Mouse (Mus musculus): Measurements from ENCODE around the gene Mybl2. TPM values are rescaled to one million over a fixed set of nuclear protein-coding genes. Genes with fewer than 3 reads are reported as not detected.
"Not testable (repeated sequence)": the region's sequence is repeated elsewhere in the genome, so short reads cannot be mapped to it uniquely, and the experiment has no call there.

The Mybl2 gene
- polyA plus RNA-seq, 1 experiment from 2014 or later = 10.8 TPM

- ATAC-seq (ENCODE audit: insufficient number of reproducible peaks, insufficient read depth, low FRiP score, low read depth); H3K9me3 ChIP-seq (ENCODE audit: control insufficient read depth, low read length); H3K4me3 ChIP-seq (ENCODE audit: control insufficient read depth in 1 of 2, insufficient read depth in 1 of 2, low read depth in 1 of 2, low read length in 2 of 2); H3K4me2 ChIP-seq (ENCODE audit: low read length); H3K27me3 ChIP-seq (ENCODE audit: control insufficient read depth, insufficient read depth, low read length); H3K9ac ChIP-seq (ENCODE audit: low read length); H3K27ac ChIP-seq (replicated peaks in 1 of 2; ENCODE audit: control insufficient read depth in 1 of 2, insufficient read depth in 1 of 2, low read depth in 2 of 2, low read length in 2 of 2): not testable (repeated sequence)
- WGBS = 89% methylated on average over 6 of the region's 7 CpGs
- H3K4me1 ChIP-seq (ENCODE audit: control insufficient read depth in 2 of 2, insufficient read depth in 2 of 2, low read length in 2 of 2) = peaks cover 9 to 24% of the 10 kb centered on the region in 2 experiments
- peaks cover 16% of the 10 kb centered on the region for H3K36me3 ChIP-seq (ENCODE audit: control insufficient read depth, insufficient read depth, low read length)
Measured at GRCm38 (mm10) chr2:163058981-163059380, 4.5 kb downstream of the Mybl2 start.

DNA sequence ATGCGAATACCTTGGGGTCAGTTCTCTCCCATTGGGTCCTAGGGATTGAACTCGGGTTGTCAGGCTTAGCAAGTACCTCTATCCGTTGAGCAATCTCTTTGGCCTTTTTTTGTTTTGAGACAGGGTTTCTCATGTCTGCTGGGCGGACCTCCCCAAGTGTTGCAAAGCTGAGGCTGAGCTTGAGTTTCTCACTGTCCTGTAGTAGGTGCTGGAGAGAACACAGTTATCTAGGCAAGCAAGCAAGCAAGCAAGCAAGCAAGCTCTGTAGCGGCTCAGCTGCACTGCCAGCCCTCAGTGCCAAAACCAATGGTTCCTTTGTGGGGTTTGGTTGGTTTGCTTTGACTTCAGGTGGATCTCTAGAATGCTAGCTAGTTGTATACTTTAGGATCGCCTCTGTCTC lies 6.1 kb downstream of the Mybl2 start:
- H3K4me1 ChIP-seq (ENCODE audit: control insufficient read depth in 2 of 2, insufficient read depth in 2 of 2, low read length in 2 of 2) = peaks cover 4 to 13% of the 10 kb centered on the region in 2 experiments; a peak in 3 of 4 replicates
- ATAC-seq (ENCODE audit: insufficient number of reproducible peaks, insufficient read depth, low FRiP score, low read depth) = no peak
- peaks cover 29% of the 10 kb centered on the region for H3K36me3 ChIP-seq (ENCODE audit: control insufficient read depth, insufficient read depth, low read length)
- no peak overlapping the region for H3K27ac ChIP-seq (replicated peaks in 1 of 2; ENCODE audit: control insufficient read depth in 1 of 2, insufficient read depth in 1 of 2, low read depth in 2 of 2, low read length in 2 of 2)
- no peak overlapping the region for H3K9ac ChIP-seq (ENCODE audit: low read length)
- no peaks in the 10 kb centered on the region for H3K9me3 ChIP-seq (ENCODE audit: control insufficient read depth, low read length)
- 70% methylated on average over 6 of the region's 6 CpGs for WGBS
- H3K27me3 ChIP-seq (ENCODE audit: control insufficient read depth, insufficient read depth, low read length) = no peaks in the 10 kb centered on the region
- no peak overlapping the region for H3K4me3 ChIP-seq (ENCODE audit: control insufficient read depth in 1 of 2, insufficient read depth in 1 of 2, low read depth in 1 of 2, low read length in 2 of 2)
- H3K4me2 ChIP-seq (ENCODE audit: low read length) = no peak overlapping the region

DNA sequence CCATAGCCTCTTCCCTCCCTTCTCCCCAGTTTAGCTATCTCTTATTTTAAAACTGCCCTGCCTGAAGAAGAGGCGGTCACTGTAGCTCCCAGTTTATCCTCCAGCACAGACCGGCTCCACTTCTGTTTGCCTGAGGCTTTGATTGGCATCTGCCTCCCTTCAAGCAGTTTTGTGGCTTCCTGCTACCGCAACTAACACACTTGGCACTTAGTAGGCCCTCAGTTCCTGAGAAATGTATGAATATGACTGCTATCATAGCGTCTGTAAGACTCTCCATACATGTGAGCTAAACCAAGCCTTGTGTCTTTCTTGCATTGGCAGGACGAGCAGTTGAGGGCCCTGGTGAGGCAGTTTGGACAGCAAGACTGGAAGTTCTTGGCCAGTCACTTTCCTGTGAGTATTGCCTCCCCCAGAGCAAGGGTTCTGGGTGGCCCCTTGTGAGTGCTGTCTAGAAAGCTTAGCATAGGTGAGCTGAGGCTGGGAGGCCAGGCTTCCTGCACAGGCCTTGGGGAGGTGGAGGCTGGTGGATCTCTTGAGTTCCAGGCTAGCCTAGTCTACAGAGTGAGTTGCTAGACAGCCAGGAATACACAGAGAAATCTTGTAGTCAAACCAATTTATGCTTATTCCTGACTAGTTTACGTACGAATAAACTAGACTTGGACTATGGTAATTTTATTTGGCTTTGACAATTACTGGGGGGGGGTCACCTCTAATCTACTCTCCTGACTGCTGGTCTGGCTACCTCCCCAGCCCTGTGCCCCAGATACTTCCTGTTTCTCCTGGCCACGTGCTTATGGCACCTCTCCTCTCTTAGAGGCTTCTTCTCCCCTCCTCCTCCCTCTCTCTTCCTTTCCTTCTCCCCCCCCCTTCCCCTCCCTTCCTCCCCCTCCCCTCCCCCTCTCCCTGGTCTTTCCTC lies 7.0 kb downstream of the Mybl2 start:
- no peak for ATAC-seq (ENCODE audit: insufficient number of reproducible peaks, insufficient read depth, low FRiP score, low read depth)
- WGBS = 72% methylated on average over 8 of the region's 8 CpGs
- H3K9me3 ChIP-seq (ENCODE audit: control insufficient read depth, low read length) = no peaks in the 10 kb centered on the region
- no peak overlapping the region for H3K4me2 ChIP-seq (ENCODE audit: low read length)
- no peak overlapping the region for H3K4me3 ChIP-seq (ENCODE audit: control insufficient read depth in 1 of 2, insufficient read depth in 1 of 2, low read depth in 1 of 2, low read length in 2 of 2)
- peaks cover 29% of the 10 kb centered on the region for H3K36me3 ChIP-seq (ENCODE audit: control insufficient read depth, insufficient read depth, low read length)
- H3K4me1 ChIP-seq (ENCODE audit: control insufficient read depth in 2 of 2, insufficient read depth in 2 of 2, low read length in 2 of 2) = peaks cover 3 to 5% of the 10 kb centered on the region in 2 experiments; a peak in 3 of 4 replicates
- H3K9ac ChIP-seq (ENCODE audit: low read length) = no peak overlapping the region
- H3K27ac ChIP-seq (replicated peaks in 1 of 2; ENCODE audit: control insufficient read depth in 1 of 2, insufficient read depth in 1 of 2, low read depth in 2 of 2, low read length in 2 of 2) = no peak overlapping the region
- no peaks in the 10 kb centered on the region for H3K27me3 ChIP-seq (ENCODE audit: control insufficient read depth, insufficient read depth, low read length)

DNA sequence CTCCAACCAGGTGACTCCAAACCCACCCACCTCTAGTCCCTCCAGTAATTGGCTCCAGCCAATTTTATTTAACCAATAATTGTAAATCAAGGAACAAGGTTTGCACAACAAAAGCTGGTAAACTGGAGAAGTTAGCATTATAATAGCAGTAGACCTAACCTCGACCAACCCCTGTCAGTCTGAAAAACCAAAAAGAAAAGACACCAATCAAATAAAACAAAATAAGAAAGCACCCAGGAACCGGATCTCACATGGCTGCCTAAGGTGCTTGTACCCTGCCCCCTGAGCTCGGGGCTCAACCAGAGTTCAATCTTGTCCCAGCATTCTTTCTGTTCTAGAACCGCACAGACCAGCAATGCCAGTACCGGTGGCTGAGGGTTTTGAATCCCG lies 7.6 kb downstream of the Mybl2 start:
- peaks cover 29% of the 10 kb centered on the region for H3K36me3 ChIP-seq (ENCODE audit: control insufficient read depth, insufficient read depth, low read length)
- H3K4me3 ChIP-seq (ENCODE audit: control insufficient read depth in 1 of 2, insufficient read depth in 1 of 2, low read depth in 1 of 2, low read length in 2 of 2) = no peak overlapping the region
- no peak overlapping the region for H3K27ac ChIP-seq (replicated peaks in 1 of 2; ENCODE audit: control insufficient read depth in 1 of 2, insufficient read depth in 1 of 2, low read depth in 2 of 2, low read length in 2 of 2)
- 83% methylated on average over 6 of the region's 6 CpGs for WGBS
- ATAC-seq (ENCODE audit: insufficient number of reproducible peaks, insufficient read depth, low FRiP score, low read depth) = no peak
- no peaks in the 10 kb centered on the region for H3K27me3 ChIP-seq (ENCODE audit: control insufficient read depth, insufficient read depth, low read length)
- no peaks in the 10 kb centered on the region for H3K9me3 ChIP-seq (ENCODE audit: control insufficient read depth, low read length)
- no peak overlapping the region for H3K9ac ChIP-seq (ENCODE audit: low read length)
- H3K4me2 ChIP-seq (ENCODE audit: low read length) = no peak overlapping the region
- H3K4me1 ChIP-seq (ENCODE audit: control insufficient read depth in 2 of 2, insufficient read depth in 2 of 2, low read length in 2 of 2) = 0 out of 4 replicates have a peak, but pooled peaks cover 0 to 2% of the 10 kb centered on the region in 2 experiments

DNA sequence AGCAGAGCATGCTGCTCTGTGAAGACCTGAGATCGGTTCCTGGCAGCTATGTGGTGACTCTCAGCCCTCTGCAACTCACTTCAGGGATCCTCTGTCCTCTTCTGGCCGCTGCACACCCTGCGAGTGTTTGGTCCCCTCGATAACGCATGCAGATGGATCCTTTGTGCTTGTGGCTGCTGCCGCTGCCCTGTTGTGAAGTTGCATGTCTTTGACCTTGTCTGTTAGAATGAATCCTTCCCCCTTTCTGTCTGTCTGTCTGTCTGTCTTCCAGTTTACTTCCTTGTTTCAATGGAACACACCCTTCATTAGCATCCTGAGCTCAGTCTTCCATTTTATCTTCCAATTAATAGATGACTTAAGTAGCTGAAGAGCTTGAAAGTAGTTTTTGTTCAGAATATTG lies 11.8 kb downstream of the Mybl2 start:
- Histone ChIP-seq H3K4me1 (ENCODE audit: control insufficient read depth in 2 of 2, insufficient read depth in 2 of 2, low read length in 2 of 2) (peaks cover 2 to 5% of the 10 kb centered on the region in 2 experiments; a peak in 1 of 4 replicates), H3K9me3 (ENCODE audit: control insufficient read depth, low read length) (no peaks in the 10 kb centered on the region), H3K4me2 (ENCODE audit: low read length) (no peak overlapping the region), H3K9ac (ENCODE audit: low read length) (no peak overlapping the region), H3K4me3 (ENCODE audit: control insufficient read depth in 1 of 2, insufficient read depth in 1 of 2, low read depth in 1 of 2, low read length in 2 of 2) (no peak overlapping the region), H3K27me3 (ENCODE audit: control insufficient read depth, insufficient read depth, low read length) (no peaks in the 10 kb centered on the region), H3K36me3 (ENCODE audit: control insufficient read depth, insufficient read depth, low read length) (peaks cover 55% of the 10 kb centered on the region), H3K27ac (replicated peaks in 1 of 2; ENCODE audit: control insufficient read depth in 1 of 2, insufficient read depth in 1 of 2, low read depth in 2 of 2, low read length in 2 of 2) (no peak overlapping the region)
- ATAC-seq (ENCODE audit: insufficient number of reproducible peaks, insufficient read depth, low FRiP score, low read depth) = no peak
- 88% methylated on average over 6 of the region's 6 CpGs for WGBS

- Histone ChIP-seq H3K4me2 (ENCODE audit: low read length) (no peak overlapping the region), H3K36me3 (ENCODE audit: control insufficient read depth, insufficient read depth, low read length) (peaks cover 53% of the 10 kb centered on the region), H3K27me3 (ENCODE audit: control insufficient read depth, insufficient read depth, low read length) (no peaks in the 10 kb centered on the region), H3K4me3 (ENCODE audit: control insufficient read depth in 1 of 2, insufficient read depth in 1 of 2, low read depth in 1 of 2, low read length in 2 of 2) (no peak overlapping the region), H3K9me3 (ENCODE audit: control insufficient read depth, low read length) (no peaks in the 10 kb centered on the region), H3K4me1 (ENCODE audit: control insufficient read depth in 2 of 2, insufficient read depth in 2 of 2, low read length in 2 of 2) (peaks cover 2 to 5% of the 10 kb centered on the region in 2 experiments; a peak in 1 of 4 replicates), H3K9ac (ENCODE audit: low read length) (no peak overlapping the region), H3K27ac (replicated peaks in 1 of 2; ENCODE audit: control insufficient read depth in 1 of 2, insufficient read depth in 1 of 2, low read depth in 2 of 2, low read length in 2 of 2) (no peak overlapping the region)
- WGBS = 80% methylated on average over 1 of the region's 1 CpGs
- no peak for ATAC-seq (ENCODE audit: insufficient number of reproducible peaks, insufficient read depth, low FRiP score, low read depth)
Measured at GRCm38 (mm10) chr2:163067233-163067632, 12.7 kb downstream of the Mybl2 start.

DNA sequence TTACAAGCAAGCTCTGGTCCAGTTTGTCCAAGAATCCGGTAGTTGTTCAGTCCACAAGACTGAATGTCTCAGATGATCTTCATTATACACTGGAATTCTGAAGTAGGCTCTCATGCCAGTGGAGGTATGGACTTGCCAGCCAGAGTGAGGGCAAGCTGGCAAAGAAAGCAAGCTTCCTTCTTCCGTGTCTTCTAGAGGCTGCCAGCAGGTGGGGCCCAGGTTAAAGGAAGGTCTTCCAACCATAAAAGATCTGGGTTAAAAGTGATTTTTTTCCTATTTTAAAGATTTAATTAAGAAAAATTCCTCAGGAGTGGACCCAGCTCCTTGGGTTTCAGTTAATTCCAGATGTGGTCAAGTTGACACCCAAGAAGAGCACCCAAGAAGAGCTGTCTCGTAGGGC lies 15.7 kb downstream of the Mybl2 start:
- H3K9ac ChIP-seq (ENCODE audit: low read length) = no peak overlapping the region
- no peaks in the 10 kb centered on the region for H3K27me3 ChIP-seq (ENCODE audit: control insufficient read depth, insufficient read depth, low read length)
- H3K4me3 ChIP-seq (ENCODE audit: control insufficient read depth in 1 of 2, insufficient read depth in 1 of 2, low read depth in 1 of 2, low read length in 2 of 2) = no peak overlapping the region
- ATAC-seq (ENCODE audit: insufficient number of reproducible peaks, insufficient read depth, low FRiP score, low read depth) = no peak
- no peaks in the 10 kb centered on the region for H3K9me3 ChIP-seq (ENCODE audit: control insufficient read depth, low read length)
- H3K36me3 ChIP-seq (ENCODE audit: control insufficient read depth, insufficient read depth, low read length) = peaks cover 52% of the 10 kb centered on the region
- no peak overlapping the region for H3K27ac ChIP-seq (replicated peaks in 1 of 2; ENCODE audit: control insufficient read depth in 1 of 2, insufficient read depth in 1 of 2, low read depth in 2 of 2, low read length in 2 of 2)
- no peak overlapping the region for H3K4me2 ChIP-seq (ENCODE audit: low read length)
- H3K4me1 ChIP-seq (ENCODE audit: control insufficient read depth in 2 of 2, insufficient read depth in 2 of 2, low read length in 2 of 2) = peaks cover 2 to 5% of the 10 kb centered on the region in 2 experiments; a peak in 1 of 4 replicates
- WGBS = 79% methylated on average over 3 of the region's 3 CpGs
